Mouse (Mus musculus): ENCODE results near the gene Mroh2a.

DNA sequence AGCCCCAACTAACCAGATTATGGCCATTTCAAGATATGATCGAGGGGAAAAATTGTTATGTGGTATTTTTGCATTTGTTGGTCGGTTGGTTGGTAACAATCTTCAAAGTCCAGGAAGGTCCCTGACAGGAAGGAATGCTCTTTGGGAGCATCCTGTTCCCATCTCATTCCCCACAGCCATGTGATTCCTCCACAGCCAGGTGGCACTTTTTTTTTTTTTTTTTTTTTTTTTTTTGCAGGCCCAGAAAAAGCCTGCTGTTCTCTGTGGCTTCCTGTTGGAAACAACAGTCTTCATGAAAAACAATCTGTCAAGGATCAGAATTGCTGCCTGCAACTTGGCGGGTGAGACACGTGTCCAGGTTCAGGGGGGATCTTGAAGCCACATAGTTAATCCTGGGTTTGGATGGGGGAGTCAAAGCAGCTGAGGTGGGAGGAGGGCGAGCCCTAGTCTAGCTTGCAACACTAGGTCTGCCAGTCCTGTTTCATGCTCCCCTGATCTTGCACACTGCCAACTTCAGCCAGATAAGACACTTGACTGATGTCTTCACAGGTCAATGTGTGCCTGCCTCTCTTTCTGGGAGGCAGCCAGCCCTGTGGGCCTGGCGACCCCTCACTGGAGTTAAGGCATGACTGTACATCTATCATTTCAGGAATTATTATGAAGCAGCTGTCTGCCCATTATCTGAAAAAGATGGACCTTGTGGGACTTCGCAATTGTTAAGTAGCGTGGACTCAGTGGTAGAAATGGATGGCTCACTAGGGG, 32.3 kb downstream of the Mroh2a start:
- TF ChIP-seq POLR2A (IDR thresholded peaks at IDR 0.05; ENCODE audit: extremely low read depth, insufficient read depth, low read length) (no peak), CTCF (IDR thresholded peaks at IDR 0.05; ENCODE audit: low read depth, low read length) (no peak)

All from liver, adult 2 months (tissue).